Mouse (Mus musculus): ENCODE measurements around the gene Ostf1. TPM values are rescaled to one million over a fixed set of nuclear protein-coding genes. Genes with fewer than 3 reads are reported as not detected.

Ostf1 gene
- polyA plus RNA-seq, 1 experiment from 2014 or later, result 37.0 TPM

DNA sequence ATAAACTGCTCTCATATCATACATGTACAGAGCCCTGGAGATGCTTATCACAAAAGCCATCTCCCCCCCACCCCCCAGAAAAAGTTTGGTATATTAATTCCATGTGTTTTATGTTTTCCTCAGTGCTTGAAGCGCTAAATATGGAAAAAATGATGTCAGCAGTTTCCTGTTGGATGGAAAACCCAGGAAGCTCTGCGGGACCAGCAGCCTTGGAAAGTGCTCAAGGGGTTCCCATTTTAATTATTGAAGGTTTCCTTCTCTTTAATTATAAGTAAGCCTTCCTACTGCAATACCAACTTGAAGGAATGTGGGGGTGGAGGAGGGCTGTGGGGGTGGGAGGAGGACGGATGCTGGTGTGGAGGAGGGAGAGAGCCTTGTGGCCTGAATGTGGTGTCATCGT is 9.4 kb upstream of the Ostf1 start:
- H3K36me3 ChIP-seq (replicated peaks), result no peaks in the 10 kb centered on the region; the same call in 1 of the 2 replicates
- peaks cover 7% of the 10 kb centered on the region for H3K4me1 ChIP-seq
- H3K9me3 ChIP-seq, result no peaks in the 10 kb centered on the region
- H3K27ac ChIP-seq (replicated peaks), result no peak overlapping the region
- DNase-seq (ENCODE audit: low spot score), result no peak
- no peak overlapping the region for H3K4me3 ChIP-seq
- WGBS, result 59% methylated on average over 4 of the region's 4 CpGs
- H3K27me3 ChIP-seq (replicated peaks; ENCODE audit: low read depth, poor library complexity, severe bottlenecking), result no peaks in the 10 kb centered on the region

- no peaks in the 10 kb centered on the region; the same call in 1 of the 2 replicates for H3K36me3 ChIP-seq (replicated peaks)
- WGBS, result 28% methylated on average over 2 of the region's 2 CpGs
- H3K27ac ChIP-seq (replicated peaks), result no peak overlapping the region
- no peak overlapping the region for H3K4me3 ChIP-seq
- no peak for DNase-seq (ENCODE audit: low spot score)
- no peaks in the 10 kb centered on the region for H3K9me3 ChIP-seq
- no peaks in the 10 kb centered on the region for H3K27me3 ChIP-seq (replicated peaks; ENCODE audit: low read depth, poor library complexity, severe bottlenecking)
- peaks cover 7% of the 10 kb centered on the region for H3K4me1 ChIP-seq
Observed at GRCm38 (mm10) chr19:18639552-18639951, 7.9 kb upstream of the Ostf1 start.

DNA sequence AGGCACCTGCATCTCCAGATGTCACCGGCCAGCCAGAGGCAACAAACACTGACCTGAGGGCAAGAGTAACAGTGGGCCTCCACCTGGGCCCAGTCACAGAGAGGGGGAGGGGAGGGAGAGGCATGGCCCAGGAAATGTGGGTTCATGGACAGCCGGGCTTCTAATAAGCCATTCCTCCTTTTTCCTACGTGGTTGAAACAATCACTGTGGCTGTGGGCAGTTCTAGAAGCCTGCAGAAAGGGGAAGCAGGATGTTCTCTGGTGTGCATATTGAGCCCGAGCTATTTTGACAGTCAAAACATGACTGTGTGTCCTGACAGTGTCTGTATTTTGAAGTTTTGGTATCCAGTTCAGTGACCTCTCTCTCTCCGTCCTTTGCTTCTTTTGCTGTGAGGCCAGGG is 7.3 kb upstream of the Ostf1 start:
- Histone ChIP-seq H3K4me3 (no peak overlapping the region), H3K4me1 (peaks cover 7% of the 10 kb centered on the region), H3K36me3 (replicated peaks) (no peaks in the 10 kb centered on the region; the same call in 1 of the 2 replicates), H3K27ac (replicated peaks) (no peak overlapping the region), H3K27me3 (replicated peaks; ENCODE audit: low read depth, poor library complexity, severe bottlenecking) (peaks cover 6% of the 10 kb centered on the region; the same call in 1 of the 2 replicates), H3K9me3 (no peaks in the 10 kb centered on the region)
- WGBS, result 66% methylated on average over 5 of the region's 5 CpGs
- no peak for DNase-seq (ENCODE audit: low spot score)

DNA sequence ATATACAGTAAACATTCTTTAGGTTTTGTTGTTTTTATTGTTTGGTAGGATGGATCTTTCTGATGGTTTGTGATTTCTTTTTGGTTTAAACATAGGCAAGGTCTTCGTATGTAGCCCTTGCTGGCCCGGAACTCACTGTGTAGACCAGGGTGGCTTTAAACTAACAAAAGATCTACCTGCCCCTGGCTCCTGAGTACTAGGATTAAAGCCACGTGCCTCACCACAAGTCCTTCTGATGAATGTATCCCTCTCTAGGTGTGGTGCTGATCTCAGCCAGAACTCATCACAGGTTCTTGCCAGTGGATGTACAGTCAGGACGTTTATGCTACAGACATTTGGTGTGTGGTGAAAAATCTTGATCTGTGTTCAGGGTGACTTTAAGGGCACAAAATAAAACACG is 6.3 kb upstream of the Ostf1 start:
- no peak for DNase-seq (ENCODE audit: low spot score)
- WGBS, result 87% methylated on average over 5 of the region's 5 CpGs
- no peaks in the 10 kb centered on the region for H3K9me3 ChIP-seq
- H3K4me3 ChIP-seq, result no peak overlapping the region
- peaks cover 16% of the 10 kb centered on the region for H3K27me3 ChIP-seq (replicated peaks; ENCODE audit: low read depth, poor library complexity, severe bottlenecking)
- H3K36me3 ChIP-seq (replicated peaks), result no peaks in the 10 kb centered on the region; the same call in 1 of the 2 replicates
- peaks cover 7% of the 10 kb centered on the region for H3K4me1 ChIP-seq
- no peak overlapping the region for H3K27ac ChIP-seq (replicated peaks)

- Histone ChIP-seq H3K27ac (replicated peaks) (peak overlapping the region; percentile 83), H3K4me3 (peak overlapping the region; percentile 82), H3K4me1 (0 out of 2 replicates have a peak, but pooled peaks cover 15% of the 10 kb centered on the region), H3K9me3 (no peaks in the 10 kb centered on the region), H3K27me3 (replicated peaks; ENCODE audit: low read depth, poor library complexity, severe bottlenecking) (peaks cover 30% of the 10 kb centered on the region), H3K36me3 (replicated peaks) (no peaks in the 10 kb centered on the region)
- WGBS, result 64% methylated on average over 13 of the region's 13 CpGs
- DNase-seq (ENCODE audit: low spot score), result no peak
Observed at GRCm38 (mm10) chr19:18632231-18633185, 885 bp upstream of the Ostf1 start.

GRCm38 (mm10) chr19:18631161-18631643 is 421 bp downstream of the Ostf1 start:
- peak overlapping the region; percentile 82 for H3K4me3 ChIP-seq
- 0 out of 2 replicates have a peak, but pooled peaks cover 15% of the 10 kb centered on the region for H3K4me1 ChIP-seq
- under 1% methylated on average over 40 of the region's 40 CpGs for WGBS
- DNase-seq (ENCODE audit: low spot score), result peak; percentile 70
- H3K9me3 ChIP-seq, result no peaks in the 10 kb centered on the region
- peak overlapping the region; percentile 83 for H3K27ac ChIP-seq (replicated peaks)
- peaks cover 30% of the 10 kb centered on the region for H3K27me3 ChIP-seq (replicated peaks; ENCODE audit: low read depth, poor library complexity, severe bottlenecking)
- no peaks in the 10 kb centered on the region for H3K36me3 ChIP-seq (replicated peaks)

DNA sequence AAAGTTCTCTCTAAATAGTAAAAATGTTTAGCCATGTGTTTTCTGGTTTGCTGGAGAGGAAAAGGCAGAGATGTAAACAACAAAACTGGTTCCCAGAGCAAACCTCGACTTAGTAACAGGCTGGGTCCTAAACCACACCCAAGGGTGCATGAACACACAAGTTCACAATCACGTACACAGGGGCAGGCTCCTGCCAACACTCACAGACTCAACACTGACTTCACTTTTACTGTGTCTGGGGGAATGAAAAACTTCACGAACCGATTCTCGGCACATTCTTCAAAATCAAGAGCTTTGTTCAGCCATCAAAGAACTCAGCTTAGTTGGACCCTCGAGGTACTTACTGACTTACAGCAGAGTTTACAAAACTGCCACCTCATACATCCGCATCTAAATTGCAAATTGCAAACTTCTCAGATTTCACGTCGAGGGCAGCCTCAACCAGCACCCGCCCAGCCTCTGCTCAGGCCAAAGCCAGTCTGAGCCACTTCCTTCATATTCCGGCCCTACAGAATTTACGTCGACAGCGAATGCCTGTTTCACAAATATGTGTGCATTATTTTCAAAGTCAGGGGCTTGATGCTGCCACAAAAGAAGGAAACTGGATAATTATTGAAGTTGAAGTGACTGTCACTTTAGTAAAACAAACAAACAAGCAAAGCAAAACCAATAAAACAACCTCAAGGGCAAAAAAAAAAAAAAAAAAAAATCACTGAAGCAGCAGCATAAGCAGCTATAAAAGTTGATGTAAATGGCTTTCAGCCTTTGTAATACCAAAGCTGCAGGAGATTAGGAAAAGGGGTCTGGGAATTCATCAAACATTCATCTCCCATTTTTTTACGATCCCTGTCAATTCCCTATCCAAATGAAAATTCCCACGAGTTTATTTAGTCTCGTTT is 1.2 kb downstream of the Ostf1 start:
- Histone ChIP-seq H3K36me3 (replicated peaks) (no peaks in the 10 kb centered on the region), H3K4me1 (0 out of 2 replicates have a peak, but pooled peaks cover 15% of the 10 kb centered on the region), H3K9me3 (no peaks in the 10 kb centered on the region), H3K27ac (replicated peaks) (0 out of 2 replicates have a peak overlapping the region, but pooled peaks have one; percentile 83), H3K4me3 (peak overlapping the region; percentile 82), H3K27me3 (replicated peaks; ENCODE audit: low read depth, poor library complexity, severe bottlenecking) (peaks cover 30% of the 10 kb centered on the region)
- 12% methylated on average over 17 of the region's 17 CpGs for WGBS
- peak; percentile 45 for DNase-seq (ENCODE audit: low spot score)

- H3K4me3 ChIP-seq, result no peak overlapping the region
- no peak overlapping the region for H3K27ac ChIP-seq (replicated peaks)
- 0 out of 2 replicates have a peak, but pooled peaks cover 15% of the 10 kb centered on the region for H3K4me1 ChIP-seq
- no peak for DNase-seq (ENCODE audit: low spot score)
- 74% methylated on average over 1 of the region's 1 CpGs for WGBS
- H3K9me3 ChIP-seq, result no peaks in the 10 kb centered on the region
- no peaks in the 10 kb centered on the region for H3K36me3 ChIP-seq (replicated peaks)
- H3K27me3 ChIP-seq (replicated peaks; ENCODE audit: low read depth, poor library complexity, severe bottlenecking), result peaks cover 30% of the 10 kb centered on the region
Observed at GRCm38 (mm10) chr19:18629589-18629988, 2.0 kb downstream of the Ostf1 start.

DNA sequence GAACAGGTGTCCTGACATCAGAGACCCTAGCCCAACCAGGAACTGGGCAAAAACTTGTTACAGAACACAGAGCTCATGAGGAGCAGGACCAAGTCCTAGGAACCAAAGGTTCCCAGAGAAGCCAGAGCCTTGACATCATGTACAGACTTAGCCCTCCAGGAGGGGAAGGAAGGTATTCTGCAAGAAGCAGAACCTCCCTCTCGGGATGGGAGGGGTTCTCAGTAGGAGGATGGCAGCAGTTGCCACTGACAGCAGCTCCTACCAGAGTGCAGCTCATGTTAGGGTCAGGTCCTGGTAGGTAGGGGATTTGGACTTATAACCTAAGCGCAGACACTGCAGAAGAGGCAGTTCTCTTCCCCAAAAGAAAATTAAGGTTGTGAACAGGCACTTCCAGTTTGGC is 7.7 kb downstream of the Ostf1 start:
- Histone ChIP-seq H3K4me3 (no peak overlapping the region), H3K4me1 (no peaks in the 10 kb centered on the region), H3K36me3 (replicated peaks) (no peaks in the 10 kb centered on the region), H3K27ac (replicated peaks) (no peak overlapping the region), H3K9me3 (no peaks in the 10 kb centered on the region), H3K27me3 (replicated peaks; ENCODE audit: low read depth, poor library complexity, severe bottlenecking) (no peaks in the 10 kb centered on the region)
- 83% methylated on average over 2 of the region's 2 CpGs for WGBS
- DNase-seq (ENCODE audit: low spot score), result no peak

- 88% methylated on average over 1 of the region's 1 CpGs for WGBS
- DNase-seq (ENCODE audit: low spot score), result no peak
- peaks cover 10% of the 10 kb centered on the region for H3K4me1 ChIP-seq
- no peak overlapping the region for H3K27ac ChIP-seq (replicated peaks)
- H3K27me3 ChIP-seq (replicated peaks; ENCODE audit: low read depth, poor library complexity, severe bottlenecking), result no peaks in the 10 kb centered on the region
- H3K36me3 ChIP-seq (replicated peaks), result no peaks in the 10 kb centered on the region
- no peaks in the 10 kb centered on the region for H3K9me3 ChIP-seq
- no peak overlapping the region for H3K4me3 ChIP-seq
Observed at GRCm38 (mm10) chr19:18619691-18620090, 11.9 kb downstream of the Ostf1 start.

- DNase-seq (ENCODE audit: low spot score), result no peak
- no peak overlapping the region for H3K4me3 ChIP-seq
- WGBS, result 72% methylated on average over 5 of the region's 5 CpGs
- H3K27me3 ChIP-seq (replicated peaks; ENCODE audit: low read depth, poor library complexity, severe bottlenecking), result no peaks in the 10 kb centered on the region
- H3K27ac ChIP-seq (replicated peaks), result no peak overlapping the region
- H3K9me3 ChIP-seq, result no peaks in the 10 kb centered on the region
- peaks cover 10% of the 10 kb centered on the region for H3K4me1 ChIP-seq
- H3K36me3 ChIP-seq (replicated peaks), result no peaks in the 10 kb centered on the region
Observed at GRCm38 (mm10) chr19:18619060-18619459, 12.6 kb downstream of the Ostf1 start.

GRCm38 (mm10) chr19:18617504-18617903 is 14.1 kb downstream of the Ostf1 start:
- Histone ChIP-seq H3K36me3 (replicated peaks) (no peaks in the 10 kb centered on the region), H3K27me3 (replicated peaks; ENCODE audit: low read depth, poor library complexity, severe bottlenecking) (no peaks in the 10 kb centered on the region), H3K27ac (replicated peaks) (no peak overlapping the region), H3K4me3 (no peak overlapping the region), H3K9me3 (no peaks in the 10 kb centered on the region), H3K4me1 (peaks cover 13% of the 10 kb centered on the region)
- 88% methylated on average over 1 of the region's 1 CpGs for WGBS
- DNase-seq (ENCODE audit: low spot score), result no peak

Measured in embryonic facial prominence, embryonic 10.5 days (tissue).